Mouse (Mus musculus): ENCODE data around the gene Cbx1.
"Not testable (repeated sequence)": the region's sequence is repeated elsewhere in the genome, so short reads cannot be mapped to it uniquely, and the experiment has no call there.

The Cbx1 gene

GRCm38 (mm10) chr11:96838341-96838740 lies 49.4 kb downstream of the Cbx1 start:
- DNase-seq (ENCODE audit: low spot score in 2 of 2), result no peak

GRCm38 (mm10) chr11:96839428-96839827 lies 50.5 kb downstream of the Cbx1 start:
- DNase-seq (ENCODE audit: low spot score in 2 of 2), result no peak

GRCm38 (mm10) chr11:96839877-96840276 lies 51.0 kb downstream of the Cbx1 start:
- no peak for DNase-seq (ENCODE audit: low spot score in 2 of 2)

- DNase-seq (ENCODE audit: low spot score in 2 of 2), result no peak
Measured at GRCm38 (mm10) chr11:96840290-96840689, 51.4 kb downstream of the Cbx1 start.

DNA sequence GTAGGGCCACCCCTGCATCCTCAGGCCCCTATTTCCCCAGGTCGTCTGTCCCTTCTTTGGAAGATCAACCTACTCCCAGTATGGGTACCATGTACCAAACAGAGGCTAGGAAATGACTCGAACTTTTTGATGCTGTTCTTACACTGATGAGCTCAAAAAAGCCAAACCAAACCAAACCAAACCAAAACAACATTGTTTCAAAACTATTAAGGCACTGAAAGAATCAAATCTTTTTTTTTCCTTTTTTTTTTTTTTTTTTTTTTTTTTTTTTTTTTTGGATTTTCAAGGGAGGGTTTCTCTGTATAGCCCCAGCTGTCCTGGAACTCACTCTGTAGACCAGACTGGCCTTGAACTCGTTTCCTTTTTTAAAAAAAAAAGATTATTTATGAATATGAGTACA lies 54.7 kb downstream of the Cbx1 start:
- DNase-seq (ENCODE audit: low spot score in 2 of 2), result no peak

DNA sequence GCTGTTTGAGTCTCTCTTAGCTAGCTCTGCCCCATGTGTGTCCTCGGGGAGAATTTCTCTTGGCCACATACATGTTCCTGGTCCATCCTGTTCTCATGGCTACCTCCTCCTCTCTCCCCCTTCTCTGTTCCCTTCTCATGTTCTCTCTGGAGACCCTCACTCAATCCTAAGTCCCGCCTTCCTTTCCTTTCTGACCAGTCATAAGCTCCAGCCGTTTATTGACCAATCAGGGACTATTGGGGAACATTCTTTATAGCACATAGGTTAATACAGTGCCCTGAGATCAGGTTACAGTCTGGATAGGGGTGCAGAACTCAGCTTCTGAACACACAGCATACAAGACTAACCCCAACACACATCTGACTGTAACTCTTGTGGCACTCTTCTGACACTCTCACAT lies 58.3 kb downstream of the Cbx1 start:
- no peak for DNase-seq (ENCODE audit: low spot score in 2 of 2)

- DNase-seq (ENCODE audit: low spot score in 2 of 2), result no peak
Measured at GRCm38 (mm10) chr11:96848694-96849093, 59.8 kb downstream of the Cbx1 start.

- DNase-seq (ENCODE audit: low spot score in 2 of 2), result not testable (repeated sequence)
Measured at GRCm38 (mm10) chr11:96849145-96849544, 60.2 kb downstream of the Cbx1 start.

GRCm38 (mm10) chr11:96849681-96850467 lies 60.9 kb downstream of the Cbx1 start, which contains the start of gene Copz2:
Copz2 (plus strand) TSS chr11:96849870.
- no peak for DNase-seq (ENCODE audit: low spot score in 2 of 2)

GRCm38 (mm10) chr11:96857446-96857845 lies 68.5 kb downstream of the Cbx1 start:
- no peak for DNase-seq (ENCODE audit: low spot score in 2 of 2)
